Mouse (Mus musculus): ENCODE results near the gene Prss29.

The Prss29 gene

DNA sequence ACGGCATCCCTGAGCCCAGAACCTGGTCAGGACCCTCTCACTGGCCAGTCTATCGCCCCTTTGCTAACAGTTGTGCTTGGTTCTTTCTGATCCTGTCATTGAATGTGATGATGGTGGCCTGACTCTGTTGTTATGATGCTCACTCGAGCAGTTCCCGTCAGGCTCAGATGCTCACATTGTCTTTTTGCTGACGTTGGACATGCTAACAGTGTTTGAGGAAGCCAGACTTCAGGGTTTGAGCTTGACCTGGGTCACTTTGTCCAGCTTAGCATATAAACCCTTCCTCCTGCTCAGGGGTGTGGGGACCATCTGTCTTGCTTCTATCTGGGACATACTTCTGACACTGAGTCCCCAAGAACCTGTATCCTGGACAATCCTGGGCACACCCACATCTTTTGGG lies at the start of gene Prss29:
TSS of gene Prss29 (plus strand) at position 301 of the 400 bp plus-strand sequence.
- no peak for DNase-seq (ENCODE audit: low spot score)

- DNase-seq (ENCODE audit: low spot score): no peak
These were observed 47.6 kb upstream of the Prss29 start for GRCm38 (mm10) chr17:25270795-25271335.

DNA sequence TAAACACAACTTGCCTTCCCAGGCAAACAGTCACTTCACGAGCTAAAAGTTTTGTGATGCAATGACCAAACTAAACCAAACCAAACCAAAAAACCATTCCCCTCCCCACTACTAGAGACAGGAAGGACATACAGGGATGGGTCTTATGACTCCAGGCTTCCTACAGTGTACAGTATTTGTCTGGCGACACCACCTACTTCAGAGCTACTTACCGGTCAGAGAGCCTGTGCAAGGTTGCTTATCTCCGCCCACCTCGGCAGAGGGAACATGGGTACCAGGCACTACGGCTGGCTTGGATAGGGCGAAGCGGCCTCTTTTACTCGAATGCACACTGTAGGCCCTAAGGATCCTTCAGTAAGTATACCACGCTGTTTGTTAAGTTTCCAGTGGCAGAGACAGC lies 46.1 kb upstream of the Prss29 start:
- DNase-seq (ENCODE audit: low spot score): no peak

DNA sequence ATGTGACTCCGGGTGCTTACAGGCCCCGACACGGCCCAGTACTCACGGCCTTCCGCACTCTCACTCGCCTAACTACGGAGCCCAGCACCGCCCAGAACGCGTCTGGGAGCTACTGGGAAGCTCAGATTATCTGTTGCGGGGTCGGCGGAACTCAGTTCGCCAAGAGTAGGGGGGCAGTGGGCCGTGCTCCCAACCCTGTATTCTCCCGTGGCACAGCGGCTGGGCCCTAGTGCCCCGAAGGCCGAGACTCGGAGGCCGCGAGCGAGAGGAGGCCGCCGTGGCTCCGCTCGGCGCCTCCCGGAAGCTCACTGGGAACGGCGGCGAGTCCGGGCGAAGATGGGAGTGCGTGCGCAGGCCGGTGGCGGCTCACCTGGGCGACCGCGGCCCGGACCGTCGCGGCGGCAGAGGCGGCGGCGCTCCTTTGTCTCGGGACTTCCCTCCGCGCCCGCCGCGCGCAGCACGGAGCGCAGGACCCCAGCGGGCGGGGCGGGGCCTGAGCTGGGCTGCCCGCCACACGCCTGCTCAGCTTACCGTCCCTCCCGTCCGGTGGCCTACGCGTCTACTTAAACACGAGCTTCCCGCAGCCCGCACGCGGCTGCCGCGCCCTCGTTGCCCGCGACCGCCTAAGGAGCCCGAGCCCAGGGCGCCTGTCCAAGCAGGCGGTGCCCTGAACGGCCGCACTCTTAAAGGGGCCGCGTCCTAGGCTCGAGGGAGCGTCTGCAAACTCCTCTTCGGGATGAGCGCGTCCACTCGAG lies 45.3 kb upstream of the Prss29 start:
- DNase-seq (ENCODE audit: low spot score): peak; percentile 93

- peak; percentile 99 for DNase-seq (ENCODE audit: low spot score)
These were observed 44.5 kb upstream of the Prss29 start for GRCm38 (mm10) chr17:25273706-25274501.

DNA sequence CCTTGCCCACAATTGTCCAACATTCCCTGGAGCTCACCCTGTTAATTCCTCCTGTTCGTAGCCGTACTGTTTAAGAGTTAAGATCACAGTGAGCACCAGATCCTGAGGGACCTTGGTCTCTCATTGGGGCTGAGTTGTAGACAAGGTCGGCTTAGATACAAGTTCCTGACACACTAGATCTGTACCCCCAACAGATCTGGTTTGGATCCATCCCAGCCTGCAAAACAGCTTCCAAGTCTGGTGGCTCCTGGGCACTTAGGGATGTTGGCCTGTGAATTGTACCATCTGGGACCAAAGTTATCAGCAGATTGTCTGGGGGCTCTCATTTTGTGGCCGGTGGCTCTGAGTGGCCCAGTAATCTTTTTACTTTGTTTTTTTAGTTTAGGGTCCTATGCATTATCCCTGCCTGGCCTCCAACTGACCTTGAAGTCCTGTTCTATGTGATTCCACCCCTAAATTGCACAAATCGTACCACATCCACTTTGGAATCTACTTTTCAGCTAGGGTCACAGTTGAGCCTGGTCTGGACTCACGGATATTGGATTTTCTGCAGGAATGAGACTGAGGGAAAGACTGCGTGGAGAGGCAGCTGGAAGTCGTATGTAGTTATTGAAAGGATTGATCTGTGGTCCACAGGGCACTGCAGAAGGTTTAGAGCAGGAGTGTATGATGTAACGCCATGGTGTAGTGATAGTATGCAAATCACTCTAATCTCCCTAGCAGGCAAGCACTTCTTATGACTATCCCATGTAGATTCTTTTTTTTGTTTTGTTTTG lies 43.7 kb upstream of the Prss29 start, which contains the start of gene Ube2i:
TSS of gene Ube2i (minus strand) at position 52 of the 776 bp plus-strand sequence.
- no peak for DNase-seq (ENCODE audit: low spot score)

DNA sequence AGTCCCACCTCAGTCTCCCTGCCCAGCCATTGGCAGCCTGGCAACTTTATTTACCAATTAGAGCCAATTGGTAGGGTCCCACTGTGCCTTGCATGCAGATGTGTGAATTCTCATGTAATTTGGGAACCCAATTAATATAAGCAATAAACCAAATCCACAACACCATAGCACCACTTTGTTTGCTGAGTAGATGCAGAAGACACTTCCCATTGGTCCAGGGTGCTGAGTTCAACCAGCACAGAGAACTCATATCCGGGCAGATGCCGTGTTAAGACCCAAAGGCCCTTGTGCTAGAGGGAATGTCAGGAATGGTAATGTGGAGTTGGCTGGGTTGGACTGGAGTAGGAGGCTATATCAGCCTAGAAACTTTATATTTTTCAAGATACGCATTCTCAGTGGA lies 42.6 kb upstream of the Prss29 start:
- DNase-seq (ENCODE audit: low spot score): no peak

DNA sequence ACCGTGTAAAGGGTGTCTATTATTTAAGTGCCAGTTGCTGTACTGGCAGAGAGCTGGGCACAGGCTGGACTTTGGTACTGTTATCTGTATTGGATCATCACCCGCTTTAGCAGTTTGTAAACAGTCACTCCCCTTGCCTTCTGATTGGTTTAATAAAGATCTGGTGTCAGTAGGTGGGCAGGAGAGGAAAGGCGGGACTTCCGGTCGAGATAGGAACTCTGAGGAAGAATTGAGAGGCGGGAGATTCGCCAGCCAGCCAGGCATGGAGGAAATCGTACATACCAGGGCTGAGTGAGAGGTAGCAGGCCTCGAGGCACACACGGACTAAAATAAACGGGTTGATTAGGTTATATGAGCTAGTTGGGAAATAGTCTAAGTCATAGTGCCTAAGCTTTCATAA lies 36.3 kb upstream of the Prss29 start:
- peak; percentile 18 for DNase-seq (ENCODE audit: low spot score)

GRCm38 (mm10) chr17:25285033-25285432 lies 33.4 kb upstream of the Prss29 start:
- peak; percentile 36 for DNase-seq (ENCODE audit: low spot score)

DNA sequence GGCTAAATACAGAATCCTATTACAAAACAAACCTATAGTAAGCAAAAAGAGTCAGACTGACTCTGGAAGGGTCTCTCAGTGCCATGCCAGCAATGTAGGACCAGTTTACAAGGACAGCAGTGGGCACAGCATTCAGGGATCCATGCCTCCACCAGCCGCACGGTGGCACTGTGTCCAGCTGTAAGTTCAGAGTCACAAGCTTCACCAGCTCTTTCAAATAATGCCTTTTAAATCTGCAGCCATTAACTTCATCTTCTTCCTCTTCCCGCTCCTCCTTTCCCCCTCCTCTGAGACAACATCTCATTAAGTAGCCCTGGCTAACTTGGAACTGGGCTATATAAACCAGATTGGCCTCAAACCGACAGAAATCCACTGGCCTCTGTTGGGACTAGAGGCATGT lies 29.6 kb upstream of the Prss29 start:
- peak; percentile 21 for DNase-seq (ENCODE audit: low spot score)

GRCm38 (mm10) chr17:25290411-25290810 lies 28.0 kb upstream of the Prss29 start:
- no peak for DNase-seq (ENCODE audit: low spot score)

DNA sequence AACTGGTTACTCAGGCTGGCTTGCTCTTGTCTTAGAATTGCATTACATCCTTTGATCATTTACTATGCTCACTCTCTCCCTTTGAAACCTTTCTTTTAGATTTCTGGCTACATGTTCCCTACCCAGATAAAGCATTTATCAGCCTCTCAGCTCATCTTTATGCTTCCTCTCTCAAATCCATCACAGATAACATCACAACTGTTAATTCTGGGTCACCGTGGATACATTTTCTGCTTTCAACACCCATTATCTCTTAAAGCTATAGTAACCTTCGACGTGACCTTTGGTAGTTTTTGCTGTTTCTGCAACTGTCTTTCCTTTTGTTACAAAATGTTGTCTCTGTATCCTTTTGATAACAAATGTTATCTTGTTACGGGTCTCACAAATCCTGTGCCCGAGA lies 25.0 kb upstream of the Prss29 start:
- no peak for DNase-seq (ENCODE audit: low spot score)

GRCm38 (mm10) chr17:25294111-25294510 lies 24.3 kb upstream of the Prss29 start:
- no peak for DNase-seq (ENCODE audit: low spot score)

- DNase-seq (ENCODE audit: low spot score): no peak
These were observed 20.4 kb upstream of the Prss29 start, which contains the start of gene Prss34 for GRCm38 (mm10) chr17:25298094-25298493. Prss34 (plus strand) TSS chr17:25298394.

GRCm38 (mm10) chr17:25308346-25308745 lies 10.1 kb upstream of the Prss29 start, which contains the start of gene Prss28:
Prss28 (plus strand) TSS chr17:25308646.
- DNase-seq (ENCODE audit: low spot score): no peak

DNA sequence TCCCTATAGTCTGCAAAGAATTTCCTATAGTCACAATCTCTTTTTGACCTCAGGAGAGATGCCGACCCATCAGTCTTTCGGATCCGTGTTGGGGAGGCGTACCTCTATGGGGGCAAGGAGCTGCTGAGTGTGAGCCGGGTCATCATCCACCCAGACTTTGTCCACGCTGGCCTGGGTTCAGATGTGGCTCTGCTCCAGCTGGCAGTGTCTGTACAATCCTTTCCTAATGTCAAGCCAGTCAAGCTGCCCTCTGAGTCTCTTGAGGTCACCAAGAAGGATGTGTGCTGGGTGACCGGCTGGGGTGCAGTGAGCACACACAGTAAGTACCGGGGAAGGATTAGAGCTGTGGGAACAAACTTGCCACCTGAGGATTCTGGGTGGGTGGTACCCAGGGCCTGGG lies 2.4 kb downstream of the Prss29 start:
- no peak for DNase-seq (ENCODE audit: low spot score)

GRCm38 (mm10) chr17:25322930-25323329 lies 4.5 kb downstream of the Prss29 start:
- no peak for DNase-seq (ENCODE audit: low spot score)

- no peak for DNase-seq (ENCODE audit: low spot score)
These were observed 13.9 kb downstream of the Prss29 start for GRCm38 (mm10) chr17:25332321-25332720.

DNA sequence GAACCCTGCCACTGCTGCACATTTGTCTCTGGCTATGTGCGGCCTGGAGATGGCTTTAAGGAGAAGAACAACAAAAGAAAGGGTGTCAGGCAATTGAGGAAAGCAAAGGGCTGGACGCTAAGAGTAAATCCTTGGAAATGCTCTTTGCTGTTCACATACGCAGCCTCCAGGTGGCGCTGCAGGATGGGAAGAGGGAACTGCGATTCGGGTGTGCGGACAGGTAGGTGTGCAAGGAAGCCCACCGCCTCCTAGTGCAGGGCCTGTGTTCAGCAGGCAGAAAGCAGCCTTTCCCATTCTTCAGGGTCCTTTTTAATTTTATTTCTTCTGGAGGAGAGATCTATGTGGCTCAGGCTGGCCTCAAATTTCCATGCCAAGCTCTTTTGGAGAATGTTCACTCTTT lies 15.5 kb downstream of the Prss29 start:
- peak; percentile 27 for DNase-seq (ENCODE audit: low spot score)

GRCm38 (mm10) chr17:25338218-25338617 lies 19.8 kb downstream of the Prss29 start:
- no peak for DNase-seq (ENCODE audit: low spot score)

GRCm38 (mm10) chr17:25340003-25340402 lies 21.5 kb downstream of the Prss29 start:
- DNase-seq (ENCODE audit: low spot score): no peak

- no peak for DNase-seq (ENCODE audit: low spot score)
These were observed 23.0 kb downstream of the Prss29 start for GRCm38 (mm10) chr17:25341490-25341889.

All from layer of hippocampus, adult 9-10 months (tissue).